Mouse (Mus musculus): Measurements from ENCODE around the gene Rhov. TPM values are rescaled to one million over a fixed set of nuclear protein-coding genes. Genes with fewer than 3 reads are reported as not detected.

The Rhov gene
- total and polyA plus RNA-seq, 3 experiments = 0.17 TPM; not detected in 2

DNA sequence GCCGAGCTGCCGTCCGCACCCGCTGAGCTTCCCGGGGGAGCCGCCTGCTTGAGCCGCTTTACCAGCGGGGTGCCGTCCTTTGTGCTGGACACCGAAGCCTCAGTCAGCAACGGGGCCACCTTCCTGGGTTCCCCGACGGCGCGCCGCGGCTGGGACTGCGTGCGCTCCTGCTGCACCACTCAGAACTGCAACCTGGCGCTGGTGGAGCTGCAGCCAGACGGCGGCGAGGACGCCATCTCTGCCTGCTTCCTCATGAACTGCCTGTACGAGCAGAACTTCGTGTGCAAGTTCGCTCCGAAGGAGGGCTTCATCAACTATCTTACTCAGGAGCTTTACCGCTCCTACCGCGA lies 33.2 kb downstream of the Rhov start:
- Histone ChIP-seq H3K4me1 (ENCODE audit: control insufficient read depth in 1 of 2, insufficient read depth in 2 of 2) (peaks cover 0 to 10% of the 10 kb centered on the region in 2 experiments; a peak in 2 of 4 replicates), H3K36me3 (replicated peaks in 1 of 2; ENCODE audit: control insufficient read depth in 1 of 2, insufficient read depth in 1 of 2, low read length in 1 of 2) (no peaks in the 10 kb centered on the region), H3K9me3 (replicated peaks; ENCODE audit: low read length) (peaks cover 2% of the 10 kb centered on the region), H3K79me2 (replicated peaks; ENCODE audit: control insufficient read depth, extremely low read depth, insufficient read depth, poor library complexity, severe bottlenecking) (no peaks in the 10 kb centered on the region), H3K27me3 (replicated peaks) (peaks cover 14% of the 10 kb centered on the region), H3K27ac (ENCODE audit: insufficient read depth, low read depth) (no peak overlapping the region), H3K4me2 (ENCODE audit: insufficient read depth, low read depth, poor library complexity, severe bottlenecking) (no peak overlapping the region), H3K9ac (ENCODE audit: insufficient read depth, low read depth) (no peak overlapping the region), H3K4me3 (replicated peaks in 1 of 3; ENCODE audit: low read depth in 2 of 3, low read length in 2 of 3, poor library complexity in 1 of 3) (no peak overlapping the region)
- no peak for DNase-seq (ENCODE audit: extremely low read depth)
- dilution Hi-C loops (cut with MboI; ENCODE audit: extremely low pct_ligation_motif_present, extremely low pct_unique_long_range_greater_than_20kb, low sequenced_read_pairs) = no loop called here
- in situ Hi-C loops (cut with MboI; ENCODE audit: low pct_ligation_motif_present, low pct_unique_long_range_greater_than_20kb, low sequenced_read_pairs) = no loop called here
- no peak for TF ChIP-seq PAX5 (IDR thresholded peaks at IDR 0.05; ENCODE audit: low read length)
- no peak for TF ChIP-seq ZC3H11A (IDR thresholded peaks at IDR 0.05; ENCODE audit: low read depth, low read length)
- no peak for TF ChIP-seq KAT2A (IDR thresholded peaks at IDR 0.05; ENCODE audit: insufficient replicate concordance, low read length)
- TF ChIP-seq IRF4 (IDR thresholded peaks at IDR 0.05; ENCODE audit: low read depth, low read length) = no peak
- no peak for TF ChIP-seq BHLHE40 (IDR thresholded peaks at IDR 0.05; ENCODE audit: low read depth, low read length)
- no peak for TF ChIP-seq MAX (IDR thresholded peaks at IDR 0.05; ENCODE audit: low read length)
- no peak for TF ChIP-seq NRF1 (IDR thresholded peaks at IDR 0.05; ENCODE audit: low read depth, low read length)
- TF ChIP-seq CHD1 (IDR thresholded peaks at IDR 0.05; ENCODE audit: low read depth, low read length) = no peak
- TF ChIP-seq JUND (conservative IDR thresholded peaks at IDR 0.05; ENCODE audit: low read depth, low read length) = no peak
- no peak for TF ChIP-seq NELFE (IDR thresholded peaks at IDR 0.05; ENCODE audit: low read depth, low read length)
- TF ChIP-seq ZKSCAN1 (IDR thresholded peaks at IDR 0.05; ENCODE audit: borderline replicate concordance, low read depth, low read length) = no peak
- no peak for TF ChIP-seq POLR2A (IDR thresholded peaks at IDR 0.05; ENCODE audit: low read depth, low read length)
- TF ChIP-seq ETS1 (conservative IDR thresholded peaks at IDR 0.05; ENCODE audit: low read depth, low read length) = no peak
- TF ChIP-seq POLR2AphosphoS2 (IDR thresholded peaks at IDR 0.05; ENCODE audit: low read depth, low read length) = no peak
- no peak for TF ChIP-seq TBP (conservative IDR thresholded peaks at IDR 0.05; ENCODE audit: low read depth, low read length)

DNA sequence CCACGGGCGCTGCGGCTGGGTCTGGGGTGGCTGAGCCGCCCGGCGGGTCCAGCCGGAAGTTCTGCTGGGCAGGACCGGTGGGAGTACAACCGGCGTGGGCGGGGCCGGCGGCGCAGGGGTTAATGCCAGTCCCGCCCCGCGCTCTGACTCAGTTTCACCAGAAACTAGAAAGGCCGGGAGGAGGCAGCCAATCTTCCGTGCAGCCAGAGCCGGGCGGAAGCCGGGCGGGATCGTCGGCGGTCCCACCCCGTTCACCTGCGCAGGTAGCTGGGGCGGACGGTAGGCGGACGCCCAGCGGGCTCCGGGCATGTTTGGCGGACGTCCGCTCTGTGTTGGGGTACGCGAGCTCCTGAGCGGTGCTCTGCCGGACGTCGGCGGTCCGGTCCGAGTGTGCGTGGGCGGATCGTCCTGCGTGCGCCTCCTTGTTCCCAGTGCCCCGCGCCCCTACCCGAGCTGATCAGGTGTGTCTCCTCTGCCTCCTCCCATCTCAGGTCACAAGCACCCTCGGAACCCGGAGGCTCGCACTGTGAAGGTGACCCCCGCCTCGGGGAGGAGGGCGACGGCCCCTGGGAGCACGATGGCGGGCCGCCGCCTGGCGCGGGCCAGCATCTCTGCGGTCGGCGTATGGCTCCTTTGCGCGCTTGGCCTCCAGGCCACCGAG lies 33.7 kb downstream of the Rhov start, which contains the start of gene Spint1:
Gene Spint1 (plus strand): TSS at position 153 of the 661 bp plus-strand sequence.
- Histone ChIP-seq H3K4me1 (ENCODE audit: control insufficient read depth in 1 of 2, insufficient read depth in 2 of 2) (peaks cover 0 to 10% of the 10 kb centered on the region in 2 experiments; a peak in 2 of 4 replicates), H3K79me2 (replicated peaks; ENCODE audit: control insufficient read depth, extremely low read depth, insufficient read depth, poor library complexity, severe bottlenecking) (no peaks in the 10 kb centered on the region), H3K27me3 (replicated peaks) (peaks cover 14% of the 10 kb centered on the region), H3K9me3 (replicated peaks; ENCODE audit: low read length) (peaks cover 2% of the 10 kb centered on the region), H3K9ac (ENCODE audit: insufficient read depth, low read depth) (no peak within 1 kb of the TSS), H3K4me2 (ENCODE audit: insufficient read depth, low read depth, poor library complexity, severe bottlenecking) (no peak within 1 kb of the TSS), H3K4me3 (replicated peaks in 1 of 3; ENCODE audit: low read depth in 2 of 3, low read length in 2 of 3, poor library complexity in 1 of 3) (no peak within 1 kb of the TSS), H3K36me3 (replicated peaks in 1 of 2; ENCODE audit: control insufficient read depth in 1 of 2, insufficient read depth in 1 of 2, low read length in 1 of 2) (no peaks in the 10 kb centered on the region), H3K27ac (ENCODE audit: insufficient read depth, low read depth) (no peak within 1 kb of the TSS)
- no peak for TF ChIP-seq E2F4 (IDR thresholded peaks at IDR 0.05; ENCODE audit: insufficient replicate concordance, low read depth, low read length)
- TF ChIP-seq CHD2 (IDR thresholded peaks at IDR 0.05; ENCODE audit: low read length) = no peak
- TF ChIP-seq POLR2A (IDR thresholded peaks at IDR 0.05; ENCODE audit: low read depth, low read length) = no peak
- TF ChIP-seq UBTF (IDR thresholded peaks at IDR 0.05; ENCODE audit: low read depth, low read length) = no peak
- in situ Hi-C loops (cut with MboI; ENCODE audit: low pct_ligation_motif_present, low pct_unique_long_range_greater_than_20kb, low sequenced_read_pairs) = no loop called here
- dilution Hi-C loops (cut with MboI; ENCODE audit: extremely low pct_ligation_motif_present, extremely low pct_unique_long_range_greater_than_20kb, low sequenced_read_pairs) = no loop called here
- no peak for DNase-seq (ENCODE audit: extremely low read depth)
